15 mouse cellular contexts compared by ENCODE assay signal in genomic region chr1:133603174-133603573, GRCm38 (mm10). TPM values are rescaled to one million over a fixed set of nuclear protein-coding genes. Genes with fewer than 3 reads are reported as not detected.
"Had no signal": no experiment of that assay in that cellular context is flagged by ENCODE, and none has a peak within 500 bp of the region (broad histone marks: within the 10 kb centered on the region; RNA-seq: fewer than 3 reads in every experiment).

No protein-coding gene starts in this region.

- H3K4me3 ChIP-seq: lung, embryonic 15.5 days; midbrain, embryonic 10.5 days; midbrain, embryonic 12.5 days; neural tube, embryonic 12.5 days; stomach, embryonic 15.5 days had no signal

- H3K9me3 ChIP-seq: lung, embryonic 15.5 days; midbrain, embryonic 10.5 days; midbrain, embryonic 12.5 days; neural tube, embryonic 12.5 days; stomach, embryonic 15.5 days had no signal

- H3K4me1 ChIP-seq: lung, embryonic 15.5 days; midbrain, embryonic 12.5 days; neural tube, embryonic 12.5 days; stomach, embryonic 15.5 days had no signal

- H3K4me2 ChIP-seq: lung, embryonic 15.5 days; midbrain, embryonic 12.5 days; neural tube, embryonic 12.5 days; stomach, embryonic 15.5 days had no signal

- DNase-seq: lung, adult 2 months; lung, postnatal 4 days; midbrain, embryonic 14.5 days; right cerebral cortex, postnatal 14 days; thymus, adult 2 months; thymus, postnatal 25 days; thymus, postnatal 4 days had no signal

- H3K27ac ChIP-seq: lung, embryonic 15.5 days; midbrain, embryonic 10.5 days; midbrain, embryonic 12.5 days; neural tube, embryonic 12.5 days; stomach, embryonic 15.5 days; stomach, postnatal 0 days had no signal

- H3K27me3 ChIP-seq: lung, embryonic 15.5 days; midbrain, embryonic 12.5 days; neural tube, embryonic 12.5 days; stomach, embryonic 15.5 days had no signal

- H3K9ac ChIP-seq: lung, embryonic 15.5 days; midbrain, embryonic 12.5 days; neural tube, embryonic 12.5 days; stomach, embryonic 15.5 days had no signal

- ATAC-seq: lung, postnatal 0 days had no signal

RNA-seq across cellular contexts. Expression of gene Zbed6, which starts 57.5 kb away (rescaled TPM):
- polyA plus RNA-seq: lung, embryonic 15.5 days; lung, postnatal 0 days; midbrain, embryonic 10.5 days; midbrain, embryonic 12.5 days; midbrain, embryonic 14.5 days; neural tube, embryonic 12.5 days; neural tube, embryonic 14.5 days; stomach, embryonic 15.5 days; stomach, postnatal 0 days had no signal
